18 mouse cellular contexts compared by ENCODE assay signal in the genomic region with DNA sequence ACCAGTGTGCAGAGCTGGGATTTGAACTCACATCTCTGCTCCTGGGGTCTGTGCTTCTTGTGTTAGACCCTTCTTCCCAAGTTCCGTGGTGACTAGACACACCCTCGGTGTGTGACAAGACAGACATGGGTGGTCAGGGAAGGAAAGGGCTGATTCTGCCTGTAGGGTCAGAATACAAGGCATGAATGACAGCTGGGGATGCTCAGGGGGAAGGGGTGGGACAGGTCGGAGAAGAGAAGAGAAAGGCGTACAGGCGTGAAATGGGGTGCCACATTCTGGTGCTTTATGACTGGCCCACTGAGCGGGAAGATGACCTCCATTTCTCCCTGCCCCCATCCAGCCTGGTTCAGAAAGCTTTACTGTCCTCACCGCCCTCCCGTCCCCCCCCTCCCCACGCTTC. TPM values are rescaled to one million over a fixed set of nuclear protein-coding genes. Genes with fewer than 3 reads are reported as not detected.
DNase-seq lines count a peak whose midpoint lies in the region; ATAC-seq lines count a peak whose summit lies in the region.
"Had no signal": no experiment of that assay in that cellular context is flagged by ENCODE, and none has a peak within 500 bp of the region (broad histone marks: within the 10 kb centered on the region; RNA-seq: fewer than 3 reads in every experiment).

No protein-coding gene starts in this region.

- ATAC-seq in forebrain, embryonic 15.5 days (replicated peaks): peak; percentile 30; the same call in 1 of the 2 replicates
- no peak for ATAC-seq in hindbrain, embryonic 15.5 days (ENCODE audit: low FRiP score, low read depth)
- peak; percentile 7 for ATAC-seq in midbrain, embryonic 15.5 days (replicated peaks)
- ATAC-seq in kidney, embryonic 15.5 days (replicated peaks; ENCODE audit: low FRiP score): no peak
- ATAC-seq: intestine, embryonic 16.5 days; liver, postnatal 0 days had no signal

- no peaks in the 10 kb centered on the region for H3K9me3 ChIP-seq in forebrain, embryonic 10.5 days
- H3K9me3 ChIP-seq in forebrain, embryonic 15.5 days: no peaks in the 10 kb centered on the region
- no peaks in the 10 kb centered on the region for H3K9me3 ChIP-seq in hindbrain, embryonic 15.5 days
- H3K9me3 ChIP-seq in midbrain, embryonic 15.5 days: no peaks in the 10 kb centered on the region
- no peaks in the 10 kb centered on the region for H3K9me3 ChIP-seq in kidney, embryonic 15.5 days (replicated peaks)

- H3K27ac ChIP-seq in forebrain, embryonic 10.5 days: 0 out of 2 replicates have a peak overlapping the region, but pooled peaks have one; percentile 15
- peak overlapping the region; percentile 80 for H3K27ac ChIP-seq in forebrain, embryonic 15.5 days (replicated peaks)
- H3K27ac ChIP-seq in hindbrain, embryonic 15.5 days (replicated peaks): peak overlapping the region; percentile 85
- peak overlapping the region; percentile 91 for H3K27ac ChIP-seq in midbrain, embryonic 15.5 days
- H3K27ac ChIP-seq in kidney, embryonic 15.5 days: no peak overlapping the region

- no peak for DNase-seq in forebrain, embryonic 10.5 days (ENCODE audit: extremely low spot score, low spot score)
- DNase-seq in right cerebral cortex, postnatal 10 days (ENCODE audit: low spot score in 2 of 2): no peak
- no peak for DNase-seq in urinary bladder, postnatal 4 days (ENCODE audit: low spot score in 2 of 2)
- no peak for DNase-seq in lung, postnatal 36 days
- DNase-seq: adrenal gland, postnatal 14 days; gastrocnemius, postnatal 36 days; heart, postnatal 36 days; kidney, postnatal 25 days; liver; liver, postnatal 0 days; lung, postnatal 14 days; thymus, postnatal 4 days had no signal

- H3K9ac ChIP-seq in forebrain, embryonic 15.5 days (replicated peaks): 0 out of 2 replicates have a peak overlapping the region, but pooled peaks have one; percentile 6
- H3K9ac ChIP-seq in hindbrain, embryonic 15.5 days: no peak overlapping the region; the same call in 1 of the 2 replicates
- H3K9ac ChIP-seq in midbrain, embryonic 15.5 days: no peak overlapping the region
- H3K9ac ChIP-seq in kidney, embryonic 15.5 days: no peak overlapping the region
- H3K9ac ChIP-seq: liver, postnatal 0 days had no signal

- H3K4me3 ChIP-seq in forebrain, embryonic 10.5 days: peak overlapping the region; percentile 18; the same call in 1 of the 2 replicates
- H3K4me3 ChIP-seq in forebrain, embryonic 15.5 days: no peak overlapping the region
- no peak overlapping the region for H3K4me3 ChIP-seq in hindbrain, embryonic 15.5 days
- no peak overlapping the region for H3K4me3 ChIP-seq in midbrain, embryonic 15.5 days
- H3K4me3 ChIP-seq in kidney, embryonic 15.5 days (replicated peaks): no peak overlapping the region

- 21% methylated on average over 9 of the region's 9 CpGs for WGBS in forebrain, embryonic 10.5 days
- 11% methylated on average over 8 of the region's 9 CpGs for WGBS in forebrain, embryonic 15.5 days
- 6% methylated on average over 8 of the region's 9 CpGs for WGBS in hindbrain, embryonic 15.5 days
- WGBS in midbrain, embryonic 15.5 days: 6% methylated on average over 8 of the region's 9 CpGs
- WGBS in kidney, embryonic 15.5 days: 13% methylated on average over 6 of the region's 9 CpGs

- no peaks in the 10 kb centered on the region for H3K36me3 ChIP-seq in forebrain, embryonic 10.5 days (replicated peaks)
- no peaks in the 10 kb centered on the region for H3K36me3 ChIP-seq in forebrain, embryonic 15.5 days
- no peaks in the 10 kb centered on the region for H3K36me3 ChIP-seq in hindbrain, embryonic 15.5 days
- no peaks in the 10 kb centered on the region for H3K36me3 ChIP-seq in midbrain, embryonic 15.5 days (replicated peaks)
- no peaks in the 10 kb centered on the region for H3K36me3 ChIP-seq in kidney, embryonic 15.5 days

- peaks cover 35% of the 10 kb centered on the region for H3K4me1 ChIP-seq in forebrain, embryonic 10.5 days
- peaks cover 37% of the 10 kb centered on the region for H3K4me1 ChIP-seq in forebrain, embryonic 15.5 days
- peaks cover 60% of the 10 kb centered on the region for H3K4me1 ChIP-seq in hindbrain, embryonic 15.5 days (replicated peaks)
- H3K4me1 ChIP-seq in midbrain, embryonic 15.5 days: peaks cover 67% of the 10 kb centered on the region
- H3K4me1 ChIP-seq in kidney, embryonic 15.5 days: peaks cover 10% of the 10 kb centered on the region

- no peak overlapping the region for H3K4me2 ChIP-seq in forebrain, embryonic 15.5 days (replicated peaks)
- no peak overlapping the region; the same call in 1 of the 2 replicates for H3K4me2 ChIP-seq in hindbrain, embryonic 15.5 days
- peak overlapping the region; percentile 25; the same call in 1 of the 2 replicates for H3K4me2 ChIP-seq in midbrain, embryonic 15.5 days
- no peak overlapping the region for H3K4me2 ChIP-seq in kidney, embryonic 15.5 days
- H3K4me2 ChIP-seq: heart, embryonic 11.5 days had no signal

- peaks cover 98% of the 10 kb centered on the region for H3K27me3 ChIP-seq in forebrain, embryonic 10.5 days (ENCODE audit: poor library complexity, severe bottlenecking)
- peaks cover 35% of the 10 kb centered on the region for H3K27me3 ChIP-seq in forebrain, embryonic 15.5 days
- H3K27me3 ChIP-seq in hindbrain, embryonic 15.5 days: 0 out of 2 replicates have a peak, but pooled peaks cover 3% of the 10 kb centered on the region
- peaks cover 8% of the 10 kb centered on the region; the same call in 1 of the 2 replicates for H3K27me3 ChIP-seq in midbrain, embryonic 15.5 days (replicated peaks)
- H3K27me3 ChIP-seq in kidney, embryonic 15.5 days: peaks cover 45% of the 10 kb centered on the region

RNA-seq across cellular contexts. Expression of a gene that starts 47.5 kb away (rescaled TPM):
- polyA plus RNA-seq in forebrain, embryonic 10.5 days (2016; fragmentation: Nextera tagmentation; extraction: Ambion mirVana): 16.7 and 17.1 TPM in 2 replicates
- 21.6 and 26.4 TPM in 2 replicates for polyA plus RNA-seq in forebrain, embryonic 15.5 days (2015; fragmentation: Nextera tagmentation; extraction: Ambion mirVana)
- 24.9 and 34.6 TPM in 2 replicates for polyA plus RNA-seq in hindbrain, embryonic 15.5 days (2015; fragmentation: Nextera tagmentation; extraction: Ambion mirVana)
- 28.4 and 32.8 TPM in 2 replicates for polyA plus RNA-seq in midbrain, embryonic 15.5 days (2015; fragmentation: Nextera tagmentation; extraction: Ambion mirVana)
- polyA plus RNA-seq in kidney, embryonic 15.5 days (2015; fragmentation: Nextera tagmentation; extraction: Ambion mirVana): 25.5 and 28.9 TPM in 2 replicates

Comparison
In these comparisons a context has a peak if more than half of its experiments do, and no peak if none do; other contexts are left out.
1. ATAC-seq: peak in forebrain, embryonic 15.5 days (single experiment) and midbrain, embryonic 15.5 days (single experiment); none in hindbrain, embryonic 15.5 days (single experiment) and kidney, embryonic 15.5 days (single experiment).